Mouse (Mus musculus): ENCODE data around the gene Fam13a. TPM values are rescaled to one million over a fixed set of nuclear protein-coding genes. Genes with fewer than 3 reads are reported as not detected.

Fam13a gene
- polyA plus RNA-seq, 1 experiment: 0.86 TPM

- Histone ChIP-seq H3K4me3 (ENCODE audit: insufficient read depth, low read length) (no peak overlapping the region), H3K27ac (ENCODE audit: insufficient read depth, low read length) (no peak overlapping the region)
- TF ChIP-seq CTCF (IDR thresholded peaks at IDR 0.05; ENCODE audit: borderline replicate concordance, insufficient read depth, low read length): no peak
- no peak for TF ChIP-seq POLR2A (IDR thresholded peaks at IDR 0.05; ENCODE audit: low read depth, low read length)
These were observed 56.1 kb downstream of the Fam13a start for GRCm38 (mm10) chr6:58968272-58968671.

DNA sequence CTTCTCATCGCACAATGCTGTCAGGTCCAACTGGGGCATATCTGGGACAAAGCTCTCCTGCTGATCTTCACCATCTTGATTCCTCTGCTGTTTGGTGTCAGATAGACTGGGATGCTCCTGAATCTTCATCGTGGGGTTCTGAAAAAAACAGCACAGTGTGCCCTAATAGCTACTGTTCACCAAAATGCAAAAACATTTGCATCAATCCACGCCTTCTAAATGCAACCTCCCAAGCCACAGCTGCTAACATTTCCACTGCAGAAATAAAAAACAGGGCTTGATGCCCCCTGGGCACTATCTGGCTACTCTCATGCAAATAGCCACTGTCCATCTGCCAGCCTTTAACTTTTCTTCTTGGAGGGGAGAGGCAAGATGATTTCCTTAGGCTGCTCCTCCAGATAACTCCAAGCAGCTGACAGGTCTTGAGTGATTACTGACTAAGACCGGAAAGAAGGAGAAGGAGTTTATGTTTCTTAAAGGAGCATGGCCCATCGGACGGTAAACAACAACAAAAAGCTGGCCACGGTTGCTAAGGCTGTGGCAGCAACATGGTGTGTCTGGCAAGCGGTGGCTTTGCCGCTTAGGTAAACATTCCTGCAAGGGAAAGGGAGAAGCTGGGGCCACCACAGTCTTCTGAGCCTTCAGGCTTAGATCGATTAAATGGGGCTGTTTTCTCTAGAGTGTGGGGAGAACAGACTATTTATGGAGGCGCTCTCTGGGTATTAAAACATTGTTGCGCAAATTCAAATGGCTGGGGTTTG lies 59.1 kb downstream of the Fam13a start:
- Histone ChIP-seq H3K4me3 (ENCODE audit: insufficient read depth, low read length) (no peak overlapping the region), H3K4me1 (ENCODE audit: control insufficient read depth, insufficient read depth, low read length) (no peaks in the 10 kb centered on the region), H3K27ac (ENCODE audit: insufficient read depth, low read length) (no peak overlapping the region)
- TF ChIP-seq POLR2A (IDR thresholded peaks at IDR 0.05; ENCODE audit: low read depth, low read length): no peak
- no peak for TF ChIP-seq CTCF (IDR thresholded peaks at IDR 0.05; ENCODE audit: borderline replicate concordance, insufficient read depth, low read length)

More at GRCm38 (mm10) chr6:58968272-58968671, 56.1 kb downstream of the Fam13a start:
- H3K4me1 ChIP-seq (ENCODE audit: control insufficient read depth, insufficient read depth, low read length): no peaks in the 10 kb centered on the region

GRCm38 (mm10) chr6:58964565-58964964 lies 59.8 kb downstream of the Fam13a start:
- Histone ChIP-seq H3K4me1 (ENCODE audit: control insufficient read depth, insufficient read depth, low read length) (no peaks in the 10 kb centered on the region), H3K4me3 (ENCODE audit: insufficient read depth, low read length) (no peak overlapping the region), H3K27ac (ENCODE audit: insufficient read depth, low read length) (no peak overlapping the region)
- no peak for TF ChIP-seq POLR2A (IDR thresholded peaks at IDR 0.05; ENCODE audit: low read depth, low read length)
- no peak for TF ChIP-seq CTCF (IDR thresholded peaks at IDR 0.05; ENCODE audit: borderline replicate concordance, insufficient read depth, low read length)

DNA sequence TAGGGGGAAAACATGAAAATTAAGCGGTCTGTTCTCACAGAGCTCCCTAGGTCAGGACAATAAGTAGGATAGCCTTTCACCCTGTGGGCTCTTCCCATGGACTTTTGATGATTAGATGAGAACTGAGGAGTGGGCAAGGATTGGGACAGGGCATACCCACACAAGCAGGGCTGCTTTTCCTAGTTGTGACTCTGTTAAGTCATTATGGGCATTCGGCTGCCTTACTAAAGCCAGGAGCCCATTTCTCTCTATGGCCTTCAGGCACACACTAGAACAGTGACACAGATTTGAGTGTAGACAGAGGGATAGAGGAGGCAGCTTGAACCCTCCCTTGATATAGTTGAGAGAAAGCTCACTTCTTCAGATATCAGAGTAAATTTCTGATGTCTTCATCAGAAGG lies 60.3 kb downstream of the Fam13a start:
- no peak for TF ChIP-seq POLR2A (IDR thresholded peaks at IDR 0.05; ENCODE audit: low read depth, low read length)
- TF ChIP-seq CTCF (IDR thresholded peaks at IDR 0.05; ENCODE audit: borderline replicate concordance, insufficient read depth, low read length): no peak
- H3K4me1 ChIP-seq (ENCODE audit: control insufficient read depth, insufficient read depth, low read length): no peaks in the 10 kb centered on the region
- no peak overlapping the region for H3K4me3 ChIP-seq (ENCODE audit: insufficient read depth, low read length)
- H3K27ac ChIP-seq (ENCODE audit: insufficient read depth, low read length): no peak overlapping the region

DNA sequence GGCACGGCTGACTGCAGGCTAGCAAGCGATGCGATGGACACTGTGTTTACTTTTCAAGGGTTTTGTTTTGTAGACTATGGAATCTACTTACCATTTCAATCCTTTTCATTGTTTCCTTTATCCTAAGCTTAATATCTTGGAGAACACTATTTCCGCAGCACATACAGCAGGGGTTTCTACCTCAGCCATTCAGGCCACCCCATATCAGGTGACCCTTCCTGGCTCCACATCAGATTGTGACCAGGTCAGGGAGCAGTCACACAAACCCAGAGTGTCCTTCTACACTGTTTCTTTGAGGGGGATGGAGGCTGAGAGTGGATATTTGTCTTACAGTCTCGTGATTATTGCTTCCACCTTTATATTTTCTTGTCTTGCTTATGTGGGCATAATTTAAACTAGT lies 61.7 kb downstream of the Fam13a start:
- no peak overlapping the region for H3K4me3 ChIP-seq (ENCODE audit: insufficient read depth, low read length)
- no peak overlapping the region for H3K27ac ChIP-seq (ENCODE audit: insufficient read depth, low read length)
- H3K4me1 ChIP-seq (ENCODE audit: control insufficient read depth, insufficient read depth, low read length): no peaks in the 10 kb centered on the region
- TF ChIP-seq POLR2A (IDR thresholded peaks at IDR 0.05; ENCODE audit: low read depth, low read length) (no peak), CTCF (IDR thresholded peaks at IDR 0.05; ENCODE audit: borderline replicate concordance, insufficient read depth, low read length) (no peak)

DNA sequence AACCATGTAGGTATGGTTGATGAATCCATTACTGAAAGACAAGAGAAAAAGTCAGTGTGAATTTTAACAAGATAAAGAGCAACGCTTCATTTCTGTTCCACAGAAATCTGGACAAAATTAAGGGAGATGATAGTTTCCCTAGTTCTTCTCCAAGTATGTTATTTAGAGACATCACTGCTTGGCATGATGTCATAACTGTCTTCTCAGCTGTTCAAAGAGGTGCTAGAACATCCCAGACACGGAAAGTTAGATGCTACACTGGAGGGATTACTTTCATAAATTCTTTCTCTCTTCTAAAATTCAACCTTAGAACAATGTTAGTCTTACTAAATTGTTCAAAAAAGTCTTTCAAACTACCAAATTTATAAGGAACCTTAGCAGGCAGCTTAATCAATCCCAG lies 63.8 kb downstream of the Fam13a start:
- Histone ChIP-seq H3K4me3 (ENCODE audit: insufficient read depth, low read length) (no peak overlapping the region), H3K27ac (ENCODE audit: insufficient read depth, low read length) (no peak overlapping the region), H3K4me1 (ENCODE audit: control insufficient read depth, insufficient read depth, low read length) (no peaks in the 10 kb centered on the region)
- TF ChIP-seq POLR2A (IDR thresholded peaks at IDR 0.05; ENCODE audit: low read depth, low read length) (no peak), CTCF (IDR thresholded peaks at IDR 0.05; ENCODE audit: borderline replicate concordance, insufficient read depth, low read length) (no peak)

DNA sequence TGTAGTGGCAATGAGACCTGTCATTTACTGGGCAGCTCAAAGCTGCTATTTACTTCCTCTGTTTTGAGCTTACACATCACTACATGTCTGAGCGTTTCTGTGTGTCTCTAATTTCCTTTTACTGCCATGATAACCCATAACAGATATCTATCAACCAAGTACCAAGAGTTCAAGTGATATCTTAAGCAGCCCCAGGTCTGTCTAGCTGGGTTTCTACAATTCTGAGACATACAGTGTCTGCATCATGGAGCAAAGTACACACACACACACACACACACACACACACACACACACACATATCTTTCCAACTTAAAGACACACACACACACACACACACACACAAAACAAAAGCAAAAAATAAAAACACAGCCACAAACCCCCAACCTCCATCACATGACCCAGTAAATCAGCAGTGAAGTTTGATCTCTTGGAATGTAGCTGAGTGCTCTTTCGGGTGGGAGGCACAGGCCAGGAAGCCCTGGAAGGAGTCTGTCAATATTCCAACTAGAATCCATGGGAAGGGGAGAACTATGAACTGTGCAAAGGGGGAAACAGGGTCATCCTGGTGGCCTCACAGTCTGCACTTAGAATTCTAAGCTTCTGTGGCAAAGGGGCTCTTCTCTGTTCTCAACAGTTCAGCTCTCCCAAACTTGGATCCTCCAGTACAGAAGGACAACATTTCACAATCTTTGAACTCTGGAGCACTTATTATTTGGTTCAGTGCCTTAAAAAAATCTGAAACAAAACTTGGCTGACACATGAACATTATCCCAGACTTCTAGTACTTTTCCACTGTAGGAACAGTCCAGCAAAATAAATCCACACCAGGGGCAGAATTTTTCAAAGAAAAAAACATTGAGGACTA lies 73.0 kb downstream of the Fam13a start:
- TF ChIP-seq POLR2A (IDR thresholded peaks at IDR 0.05; ENCODE audit: low read depth, low read length) (no peak), CTCF (IDR thresholded peaks at IDR 0.05; ENCODE audit: borderline replicate concordance, insufficient read depth, low read length) (no peak)
- no peak overlapping the region for H3K27ac ChIP-seq (ENCODE audit: insufficient read depth, low read length)

DNA sequence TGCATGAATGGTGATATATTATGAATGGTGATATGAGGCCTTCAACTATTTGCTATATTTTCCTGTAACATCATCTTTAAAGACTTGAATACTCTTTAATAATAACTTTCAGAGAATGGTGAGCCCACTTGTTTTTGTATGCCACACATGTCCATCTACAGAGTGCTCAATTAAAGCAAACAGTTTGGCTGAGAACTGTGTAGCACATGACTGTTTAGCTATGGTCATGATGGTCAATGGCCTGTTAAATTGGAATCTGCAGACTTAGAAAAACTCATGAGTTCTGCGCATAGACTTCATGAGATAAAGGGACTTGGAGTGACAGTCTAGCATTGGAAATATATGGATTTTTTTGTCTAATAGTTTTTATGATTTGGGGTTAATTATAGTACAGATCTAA lies 73.9 kb downstream of the Fam13a start:
- no peak overlapping the region for H3K27ac ChIP-seq (ENCODE audit: insufficient read depth, low read length)
- no peak overlapping the region for H3K4me3 ChIP-seq (ENCODE audit: insufficient read depth, low read length)
- TF ChIP-seq CTCF (IDR thresholded peaks at IDR 0.05; ENCODE audit: borderline replicate concordance, insufficient read depth, low read length) (no peak), POLR2A (IDR thresholded peaks at IDR 0.05; ENCODE audit: low read depth, low read length) (no peak)
- no peaks in the 10 kb centered on the region for H3K4me1 ChIP-seq (ENCODE audit: control insufficient read depth, insufficient read depth, low read length)

More for the DNA sequence above, 73.0 kb downstream of the Fam13a start:
- Histone ChIP-seq H3K4me3 (ENCODE audit: insufficient read depth, low read length) (no peak overlapping the region), H3K4me1 (ENCODE audit: control insufficient read depth, insufficient read depth, low read length) (no peaks in the 10 kb centered on the region)

- no peak overlapping the region for H3K27ac ChIP-seq (ENCODE audit: insufficient read depth, low read length)
- TF ChIP-seq CTCF (IDR thresholded peaks at IDR 0.05; ENCODE audit: borderline replicate concordance, insufficient read depth, low read length): no peak
- no peak for TF ChIP-seq POLR2A (IDR thresholded peaks at IDR 0.05; ENCODE audit: low read depth, low read length)
- no peak overlapping the region for H3K4me3 ChIP-seq (ENCODE audit: insufficient read depth, low read length)
- no peaks in the 10 kb centered on the region for H3K4me1 ChIP-seq (ENCODE audit: control insufficient read depth, insufficient read depth, low read length)
These were observed 77.5 kb downstream of the Fam13a start for GRCm38 (mm10) chr6:58946840-58947239.

DNA sequence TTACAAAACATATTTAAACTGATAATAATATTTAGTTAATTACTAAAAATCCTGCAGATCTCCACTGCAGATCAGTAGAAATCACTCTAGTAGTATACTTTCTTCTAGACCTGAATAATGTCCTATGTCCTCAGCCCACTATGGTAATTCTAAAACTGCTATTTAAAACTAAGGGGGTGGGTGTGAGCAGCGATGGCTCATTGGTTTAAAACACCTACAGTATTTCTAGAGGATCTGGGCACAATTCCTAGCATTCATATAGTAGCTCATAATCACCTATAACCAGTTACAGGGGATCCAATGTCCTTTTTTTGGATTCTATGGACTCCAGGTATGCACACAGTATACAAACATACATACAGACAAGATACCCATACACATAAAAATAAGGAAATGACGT lies 78.1 kb downstream of the Fam13a start:
- TF ChIP-seq POLR2A (IDR thresholded peaks at IDR 0.05; ENCODE audit: low read depth, low read length) (no peak), CTCF (IDR thresholded peaks at IDR 0.05; ENCODE audit: borderline replicate concordance, insufficient read depth, low read length) (no peak)

More for the DNA sequence above, 78.1 kb downstream of the Fam13a start:
- H3K4me1 ChIP-seq (ENCODE audit: control insufficient read depth, insufficient read depth, low read length): no peaks in the 10 kb centered on the region
- no peak overlapping the region for H3K4me3 ChIP-seq (ENCODE audit: insufficient read depth, low read length)
- no peak overlapping the region for H3K27ac ChIP-seq (ENCODE audit: insufficient read depth, low read length)
